Mouse (Mus musculus) midbrain, embryonic 12.5 days (tissue): ENCODE measurements around the gene Hfe2. TPM values are rescaled to one million over a fixed set of nuclear protein-coding genes. Genes with fewer than 3 reads are reported as not detected.

Source experiments
- ATAC-seq: fragments of 200-750 bp; cut with Nextera tagmentation; 2 replicates; pipeline ENCODE4 v1.8.0; 2017; ENCODE audit warnings: low read depth, moderate TSS enrichment, moderate library complexity; ENCODE audit not compliant: low FRiP score
- H3K27ac ChIP-seq: fragments of 300-500 bp; sonication (generic); replicated peaks from 2 replicates; pipeline ENCODE4 v1.5.1; 2016; ENCODE audit warnings: mild to moderate bottlenecking
- H3K27me3 ChIP-seq: fragments of 300-500 bp; sonication (generic); 2 replicates; pipeline ENCODE4 v1.6.1; 2016; ENCODE audit warnings: mild to moderate bottlenecking
- H3K36me3 ChIP-seq: fragments of 300-500 bp; sonication (generic); 2 replicates; pipeline ENCODE4 v1.6.1; 2016
- H3K4me1 ChIP-seq: fragments of 300-500 bp; sonication (generic); 2 replicates; pipeline ENCODE4 v1.6.1; 2016
- H3K4me2 ChIP-seq: fragments of 300-500 bp; sonication (generic); replicated peaks from 2 replicates; pipeline ENCODE4 v1.6.1; 2016; ENCODE audit warnings: mild to moderate bottlenecking, moderate library complexity
- H3K4me3 ChIP-seq: fragments of 300-500 bp; sonication (generic); 2 replicates; pipeline ENCODE4 v1.5.1; 2016; ENCODE audit warnings: mild to moderate bottlenecking
- H3K9ac ChIP-seq: fragments of 300-500 bp; sonication (generic); replicated peaks from 2 replicates; pipeline ENCODE4 v1.6.1; 2016; ENCODE audit warnings: mild to moderate bottlenecking, moderate library complexity
- H3K9me3 ChIP-seq: fragments of 300-500 bp; sonication (generic); 2 replicates; pipeline ENCODE4 v1.6.1; 2016; ENCODE audit warnings: mild to moderate bottlenecking
- WGBS: fragments of 180-500 bp; shearing (Covaris S2); methylation state at CpG from one replicate; pipeline ENCODE4 v1.1.7; 2016; 5-methylcytosine and 5-hydroxymethylcytosine counted together
- polyA plus RNA-seq: library from polyadenylated mRNA; unstranded; fragments of >200 nt; fragmentation: Nextera tagmentation; extraction: Ambion mirVana; gene quantifications from 2 replicates; pipeline ENCODE4 v1.2.1, GENCODE M21; 2016

The Hfe2 gene
- polyA plus RNA-seq, 1 experiment from 2014 or later, result 0.89 TPM

- peaks cover 10% of the 10 kb centered on the region for H3K4me1 ChIP-seq
- H3K4me3 ChIP-seq, result no peak overlapping the region
- H3K27me3 ChIP-seq, result no peaks in the 10 kb centered on the region
- ATAC-seq, result no peak
- H3K9ac ChIP-seq, result no peak overlapping the region
- H3K9me3 ChIP-seq, result no peaks in the 10 kb centered on the region
- no peaks in the 10 kb centered on the region for H3K36me3 ChIP-seq
- 82% methylated on average over 16 of the region's 16 CpGs for WGBS
- H3K27ac ChIP-seq, result no peak overlapping the region
- H3K4me2 ChIP-seq, result no peak overlapping the region
Observed at GRCm38 (mm10) chr3:96571896-96572698, 47.1 kb downstream of the Hfe2 start.

- WGBS, result 87% methylated on average over 18 of the region's 19 CpGs
- H3K27ac ChIP-seq, result no peak overlapping the region
- no peaks in the 10 kb centered on the region for H3K9me3 ChIP-seq
- no peak overlapping the region for H3K4me2 ChIP-seq
- H3K4me3 ChIP-seq, result no peak overlapping the region
- no peaks in the 10 kb centered on the region for H3K27me3 ChIP-seq
- no peak for ATAC-seq
- no peaks in the 10 kb centered on the region for H3K36me3 ChIP-seq
- H3K4me1 ChIP-seq, result peaks cover 13% of the 10 kb centered on the region
- H3K9ac ChIP-seq, result no peak overlapping the region
Observed at GRCm38 (mm10) chr3:96573611-96574511, 48.9 kb downstream of the Hfe2 start.

GRCm38 (mm10) chr3:96575272-96575984, 50.5 kb downstream of the Hfe2 start:
- H3K4me1 ChIP-seq, result peaks cover 16% of the 10 kb centered on the region
- no peaks in the 10 kb centered on the region for H3K9me3 ChIP-seq
- H3K4me2 ChIP-seq, result no peak overlapping the region
- no peak overlapping the region for H3K27ac ChIP-seq
- no peak overlapping the region for H3K4me3 ChIP-seq
- no peak for ATAC-seq
- 89% methylated on average over 8 of the region's 8 CpGs for WGBS
- no peak overlapping the region for H3K9ac ChIP-seq
- no peaks in the 10 kb centered on the region for H3K27me3 ChIP-seq
- H3K36me3 ChIP-seq, result no peaks in the 10 kb centered on the region

- 73% methylated on average over 14 of the region's 14 CpGs for WGBS
- Histone ChIP-seq H3K36me3 (no peaks in the 10 kb centered on the region), H3K9me3 (no peaks in the 10 kb centered on the region), H3K4me3 (no peak overlapping the region), H3K4me2 (peak overlapping the region; percentile 40), H3K27ac (peak overlapping the region; percentile 52; the same call in 1 of the 2 replicates), H3K9ac (no peak overlapping the region), H3K27me3 (peaks cover 1% of the 10 kb centered on the region; the same call in 1 of the 2 replicates), H3K4me1 (peaks cover 16% of the 10 kb centered on the region)
- ATAC-seq, result no peak; the same call in 1 of the 2 replicates
Observed at GRCm38 (mm10) chr3:96576005-96576658, 51.2 kb downstream of the Hfe2 start.

- ATAC-seq, result peak; percentile 75
- no peaks in the 10 kb centered on the region for H3K36me3 ChIP-seq
- peak within 1 kb of the TSS; percentile 40 for H3K4me2 ChIP-seq
- H3K27ac ChIP-seq, result peak within 1 kb of the TSS; percentile 52
- H3K4me1 ChIP-seq, result peaks cover 16% of the 10 kb centered on the region
- H3K27me3 ChIP-seq, result peaks cover 9% of the 10 kb centered on the region
- no peak within 1 kb of the TSS for H3K9ac ChIP-seq
- no peak within 1 kb of the TSS for H3K4me3 ChIP-seq
- WGBS, result 35% methylated on average over 17 of the region's 17 CpGs
- no peaks in the 10 kb centered on the region for H3K9me3 ChIP-seq
Observed at GRCm38 (mm10) chr3:96576690-96577541, 51.9 kb downstream of the Hfe2 start, which contains the start of gene Gm16253. Gene Gm16253, plus strand, starts transcription at chr3:96576984.

GRCm38 (mm10) chr3:96577566-96577965, 52.6 kb downstream of the Hfe2 start:
- Histone ChIP-seq H3K4me1 (peaks cover 16% of the 10 kb centered on the region), H3K9ac (no peak overlapping the region), H3K27me3 (peaks cover 13% of the 10 kb centered on the region), H3K4me3 (no peak overlapping the region), H3K36me3 (no peaks in the 10 kb centered on the region), H3K9me3 (no peaks in the 10 kb centered on the region), H3K4me2 (no peak overlapping the region), H3K27ac (peak overlapping the region; percentile 52)
- 86% methylated on average over 4 of the region's 4 CpGs for WGBS
- no peak for ATAC-seq

Other genes with a start within 250 kb of the Hfe2 start
- 1.9 and 2.4 TPM in 2 replicates for gene Fcgr1, start 231.2 kb upstream of the Hfe2 start, polyA plus RNA-seq
- gene BC107364, start 72.9 kb upstream of the Hfe2 start, polyA plus RNA-seq, result 0.26 TPM in 1 of 2 replicates, not detected in the other
- 52.7 and 53.6 TPM in 2 replicates for gene Txnip, start 32.8 kb downstream of the Hfe2 start, polyA plus RNA-seq
- 1.6 and 2.0 TPM in 2 replicates for gene Gm16253, start 51.8 kb downstream of the Hfe2 start, polyA plus RNA-seq
- gene Polr3gl, start 69.0 kb downstream of the Hfe2 start, polyA plus RNA-seq, result 35.8 and 44.3 TPM in 2 replicates
- 2.6 and 2.7 TPM in 2 replicates for gene Ankrd34a, start 71.5 kb downstream of the Hfe2 start, polyA plus RNA-seq
- 5.6 and 6.8 TPM in 2 replicates for gene Lix1l, start 76.0 kb downstream of the Hfe2 start, polyA plus RNA-seq
- gene Rbm8a, start 104.8 kb downstream of the Hfe2 start, polyA plus RNA-seq, result 163 and 166 TPM in 2 replicates
- gene Pex11b, start 110.2 kb downstream of the Hfe2 start, polyA plus RNA-seq, result 45.2 and 46.5 TPM in 2 replicates
- 0.08 TPM in 1 of 2 replicates, not detected in the other for gene Gm42957, start 110.3 kb downstream of the Hfe2 start, polyA plus RNA-seq
- gene Itga10, start 120.4 kb downstream of the Hfe2 start, polyA plus RNA-seq, result 0.75 and 0.85 TPM in 2 replicates
- 0.33 and 0.40 TPM in 2 replicates for gene Ankrd35, start 145.0 kb downstream of the Hfe2 start, polyA plus RNA-seq
- 45.9 and 47.0 TPM in 2 replicates for gene Pias3, start 171.2 kb downstream of the Hfe2 start, polyA plus RNA-seq
- 12.6 and 13.0 TPM in 2 replicates for gene Nudt17, start 183.4 kb downstream of the Hfe2 start, polyA plus RNA-seq
- gene Polr3c, start 202.5 kb downstream of the Hfe2 start, polyA plus RNA-seq, result 38.0 and 42.9 TPM in 2 replicates
- gene Rnf115, start 202.5 kb downstream of the Hfe2 start, polyA plus RNA-seq, result 89.0 and 89.6 TPM in 2 replicates